Mouse (Mus musculus) C2C12 (cell line): ENCODE results near the gene Irf4. TPM values are rescaled to one million over a fixed set of nuclear protein-coding genes. Genes with fewer than 3 reads are reported as not detected.

Source experiments
- H3K27me3 ChIP-seq: one replicate; pipeline ENCODE4 v1.6.1; 2011; ENCODE audit not compliant: control insufficient read depth, insufficient read depth, insufficient read length
- H3K36me3 ChIP-seq: one replicate; pipeline ENCODE4 v1.6.1; 2011; ENCODE audit not compliant: control insufficient read depth, insufficient read depth
- H3K4me3 ChIP-seq: one replicate; pipeline ENCODE4 v1.5.1; 2011; ENCODE audit warnings: mild to moderate bottlenecking, control low read depth; ENCODE audit not compliant: poor library complexity, insufficient read depth, severe bottlenecking
- H3K79me2 ChIP-seq: one replicate; pipeline ENCODE4 v1.6.1; 2011; ENCODE audit not compliant: control insufficient read depth, insufficient read depth
- H3K79me3 ChIP-seq: one replicate; pipeline ENCODE4 v1.6.1; 2011; ENCODE audit warnings: low read depth, control low read depth
- H3ac ChIP-seq: one replicate; pipeline ENCODE3; 2011; ENCODE audit warnings: low read depth; ENCODE audit not compliant: control insufficient read depth, insufficient read length
- CEBPB ChIP-seq: IDR thresholded peaks from one replicate; pipeline ENCODE4 v1.6.1; 2011; ENCODE audit warnings: low read depth, mild to moderate bottlenecking, control low read depth, moderate library complexity
- CTCF ChIP-seq: IDR thresholded peaks from one replicate; pipeline ENCODE4 v1.5.1; 2011; ENCODE audit not compliant: control insufficient read depth, insufficient read depth, insufficient read length
- FOSL1 ChIP-seq: IDR thresholded peaks from one replicate; pipeline ENCODE4 v1.8.0; 2011; ENCODE audit warnings: mild to moderate bottlenecking, low read length; ENCODE audit not compliant: poor library complexity, insufficient read depth, severe bottlenecking
- MAX ChIP-seq: IDR thresholded peaks from one replicate; pipeline ENCODE4 v1.6.1; 2011; ENCODE audit warnings: mild to moderate bottlenecking, control low read depth
- MYOD1 ChIP-seq: IDR thresholded peaks from one replicate; pipeline ENCODE4 v1.6.1; 2011; ENCODE audit warnings: low read depth; ENCODE audit not compliant: control insufficient read depth, insufficient read length
- MYOG ChIP-seq: IDR thresholded peaks from one replicate; pipeline ENCODE4 v1.6.1; 2011; ENCODE audit not compliant: control insufficient read depth, insufficient read length; ENCODE audit errors: extremely low read depth
- USF1 ChIP-seq: IDR thresholded peaks from one replicate; pipeline ENCODE4 v1.6.1; 2011; ENCODE audit warnings: low read depth, mild to moderate bottlenecking, control low read depth, moderate library complexity
- polyA plus RNA-seq: library from polyadenylated mRNA; unstranded; fragments of >200 nt; fragmentation: generic; extraction: Trizol; gene quantifications from one replicate; pipeline ENCODE4 v1.2.1, GENCODE M21; 2012; ENCODE audit warnings: missing spikeins

The Irf4 gene
- polyA plus RNA-seq, 1 experiment, result not detected

- Histone ChIP-seq H3K79me2 (no peaks in the 10 kb centered on the region), H3K4me3 (no peak overlapping the region), H3K79me3 (no peaks in the 10 kb centered on the region), H3ac (no peak overlapping the region), H3K27me3 (no peaks in the 10 kb centered on the region), H3K36me3 (no peaks in the 10 kb centered on the region)
- TF ChIP-seq FOSL1 (no peak), USF1 (no peak), CTCF (no peak), MYOG (no peak), MYOD1 (no peak), MAX (no peak), CEBPB (no peak)
Observed at GRCm38 (mm10) chr13:30741172-30741571, 7.9 kb upstream of the Irf4 start.

- TF ChIP-seq MYOD1, result no peak
- TF ChIP-seq CTCF, result no peak
- TF ChIP-seq MAX, result no peak
- no peak for TF ChIP-seq MYOG
- TF ChIP-seq CEBPB, result no peak
- TF ChIP-seq FOSL1, result no peak
- no peak for TF ChIP-seq USF1
- Histone ChIP-seq H3K79me3 (no peaks in the 10 kb centered on the region), H3K36me3 (no peaks in the 10 kb centered on the region)
Observed at GRCm38 (mm10) chr13:30742411-30742970, 6.5 kb upstream of the Irf4 start.

GRCm38 (mm10) chr13:30745121-30745520, 3.9 kb upstream of the Irf4 start:
- no peak overlapping the region for H3ac ChIP-seq
- peaks cover 16% of the 10 kb centered on the region for H3K27me3 ChIP-seq
- no peaks in the 10 kb centered on the region for H3K36me3 ChIP-seq
- no peak overlapping the region for H3K4me3 ChIP-seq
- no peaks in the 10 kb centered on the region for H3K79me2 ChIP-seq
- H3K79me3 ChIP-seq, result no peaks in the 10 kb centered on the region
- TF ChIP-seq MAX (no peak), MYOG (no peak), CTCF (no peak), MYOD1 (no peak), CEBPB (no peak), FOSL1 (no peak), USF1 (no peak)

More at GRCm38 (mm10) chr13:30742411-30742970, 6.5 kb upstream of the Irf4 start:
- Histone ChIP-seq H3K79me2 (no peaks in the 10 kb centered on the region), H3ac (no peak overlapping the region), H3K4me3 (no peak overlapping the region), H3K27me3 (no peaks in the 10 kb centered on the region)

- H3K79me2 ChIP-seq, result no peaks in the 10 kb centered on the region
- H3K27me3 ChIP-seq, result peaks cover 33% of the 10 kb centered on the region
- no peak overlapping the region for H3K4me3 ChIP-seq
- TF ChIP-seq CEBPB (no peak), FOSL1 (no peak), MYOD1 (no peak), CTCF (no peak), MYOG (no peak), MAX (no peak), USF1 (no peak)
- H3ac ChIP-seq, result no peak overlapping the region
- H3K36me3 ChIP-seq, result no peaks in the 10 kb centered on the region
- H3K79me3 ChIP-seq, result no peaks in the 10 kb centered on the region
Observed at GRCm38 (mm10) chr13:30747068-30747467, 2.0 kb upstream of the Irf4 start.

GRCm38 (mm10) chr13:30747504-30747903, 1.5 kb upstream of the Irf4 start:
- H3K79me2 ChIP-seq, result no peaks in the 10 kb centered on the region
- no peak overlapping the region for H3ac ChIP-seq
- peaks cover 34% of the 10 kb centered on the region for H3K27me3 ChIP-seq
- H3K36me3 ChIP-seq, result no peaks in the 10 kb centered on the region
- H3K79me3 ChIP-seq, result no peaks in the 10 kb centered on the region
- no peak for TF ChIP-seq FOSL1
- no peak for TF ChIP-seq CTCF
- no peak for TF ChIP-seq MYOD1
- TF ChIP-seq MYOG, result no peak
- no peak for TF ChIP-seq USF1
- no peak for TF ChIP-seq CEBPB
- TF ChIP-seq MAX, result no peak
- no peak overlapping the region for H3K4me3 ChIP-seq

- Histone ChIP-seq H3K79me2 (no peaks in the 10 kb centered on the region), H3K36me3 (no peaks in the 10 kb centered on the region), H3K79me3 (no peaks in the 10 kb centered on the region), H3ac (no peak overlapping the region), H3K27me3 (peaks cover 36% of the 10 kb centered on the region), H3K4me3 (no peak overlapping the region)
- no peak for TF ChIP-seq FOSL1
- no peak for TF ChIP-seq MAX
- no peak for TF ChIP-seq MYOD1
- no peak for TF ChIP-seq MYOG
Observed at GRCm38 (mm10) chr13:30748321-30748720, 705 bp upstream of the Irf4 start.
